Mouse (Mus musculus): ENCODE measurements around the gene Dctd. TPM values are rescaled to one million over a fixed set of nuclear protein-coding genes. Genes with fewer than 3 reads are reported as not detected.

Dctd gene
- total RNA-seq (2021) = 1 to 10 TPM; 8.7 to 9.7 TPM

- intact Hi-C loops (cut with DNase I) = loop anchor here (5.0 kb wide), 1 partner anchor 429 kb away; no protein-coding TSS in a partner anchor
- no peak for DNase-seq (ENCODE audit: extremely low spot score in 1 of 2, low spot score in 2 of 2)
These were observed at the start of gene Dctd for GRCm38 (mm10) chr8:48098792-48099191. Dctd (plus strand) TSS chr8:48099092.

GRCm38 (mm10) chr8:48053611-48054010 lies 45.3 kb upstream of the Dctd start:
- intact Hi-C loops (cut with DNase I) = no loop called here
- no peak for DNase-seq (ENCODE audit: extremely low spot score in 1 of 2, low spot score in 2 of 2)

GRCm38 (mm10) chr8:48063526-48064072 lies 35.3 kb upstream of the Dctd start:
- DNase-seq (ENCODE audit: extremely low spot score in 1 of 2, low spot score in 2 of 2) = no peak
- intact Hi-C loops (cut with DNase I) = no loop called here

DNA sequence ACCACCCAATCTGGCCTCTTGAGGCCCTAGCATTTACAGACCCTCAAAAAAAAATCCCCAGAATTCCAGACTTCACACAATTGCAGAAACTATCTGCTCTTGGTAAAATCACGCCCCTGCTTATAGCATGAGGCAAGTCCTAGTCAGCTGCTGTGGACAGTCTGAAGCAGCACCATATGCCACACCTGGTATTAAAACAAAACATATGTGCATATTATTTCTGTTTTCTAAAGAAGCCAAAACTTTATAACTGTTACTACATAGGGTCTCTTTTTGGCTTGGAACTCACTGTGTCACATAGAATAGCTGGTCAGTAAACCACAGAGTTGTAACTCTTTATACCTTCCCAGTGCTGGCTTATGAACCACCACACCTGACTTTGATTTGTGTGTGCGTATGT lies 24.7 kb upstream of the Dctd start:
- intact Hi-C loops (cut with DNase I) = no loop called here
- no peak for DNase-seq (ENCODE audit: extremely low spot score in 1 of 2, low spot score in 2 of 2)

GRCm38 (mm10) chr8:48082343-48082742 lies 16.5 kb upstream of the Dctd start:
- intact Hi-C loops (cut with DNase I) = no loop called here
- DNase-seq (ENCODE audit: extremely low spot score in 1 of 2, low spot score in 2 of 2) = no peak

DNA sequence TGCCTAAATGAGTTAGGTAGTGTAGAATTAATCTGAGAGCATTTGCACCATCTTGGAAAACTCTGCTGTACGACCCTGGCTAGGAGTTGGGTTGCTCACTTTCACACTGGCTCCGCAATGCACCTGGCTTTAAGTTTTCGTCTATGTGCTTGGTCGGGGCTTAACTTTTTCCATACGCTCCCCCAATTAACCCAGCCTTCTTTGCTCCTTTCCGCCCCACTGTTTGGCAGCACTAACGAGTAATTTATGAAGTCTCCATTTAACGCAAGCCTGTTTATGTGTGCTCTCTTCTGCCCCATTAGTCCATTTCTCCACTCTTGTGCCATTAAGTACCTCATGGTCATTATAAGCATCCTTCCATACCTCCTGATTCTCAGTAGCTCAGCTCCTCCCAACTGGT lies 8.2 kb upstream of the Dctd start:
- intact Hi-C loops (cut with DNase I) = no loop called here
- DNase-seq (ENCODE audit: extremely low spot score in 1 of 2, low spot score in 2 of 2) = no peak

DNA sequence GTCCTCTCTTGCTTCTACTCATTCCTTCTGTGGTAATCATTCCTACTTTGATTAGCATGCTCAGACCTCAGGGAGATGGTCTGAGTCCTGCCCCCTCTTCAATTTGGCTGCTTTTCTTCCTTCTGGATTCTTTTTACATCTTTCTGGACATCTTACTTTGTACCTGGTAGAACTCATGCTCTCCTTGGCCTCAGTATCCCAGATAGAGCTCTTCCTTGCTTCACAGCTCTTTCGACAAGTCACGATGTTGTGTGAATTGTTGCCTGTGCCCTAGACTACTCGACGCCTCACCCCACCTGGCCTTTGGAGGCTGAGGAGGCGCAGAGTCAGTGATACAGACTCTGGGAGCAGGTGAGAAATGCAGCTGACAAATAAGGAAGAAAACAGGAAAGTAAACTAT lies 3.5 kb upstream of the Dctd start:
- DNase-seq (ENCODE audit: extremely low spot score in 1 of 2, low spot score in 2 of 2) = no peak
- intact Hi-C loops (cut with DNase I) = loop anchor here (5.0 kb wide), 1 partner anchor 432 kb away; no protein-coding TSS in a partner anchor

DNA sequence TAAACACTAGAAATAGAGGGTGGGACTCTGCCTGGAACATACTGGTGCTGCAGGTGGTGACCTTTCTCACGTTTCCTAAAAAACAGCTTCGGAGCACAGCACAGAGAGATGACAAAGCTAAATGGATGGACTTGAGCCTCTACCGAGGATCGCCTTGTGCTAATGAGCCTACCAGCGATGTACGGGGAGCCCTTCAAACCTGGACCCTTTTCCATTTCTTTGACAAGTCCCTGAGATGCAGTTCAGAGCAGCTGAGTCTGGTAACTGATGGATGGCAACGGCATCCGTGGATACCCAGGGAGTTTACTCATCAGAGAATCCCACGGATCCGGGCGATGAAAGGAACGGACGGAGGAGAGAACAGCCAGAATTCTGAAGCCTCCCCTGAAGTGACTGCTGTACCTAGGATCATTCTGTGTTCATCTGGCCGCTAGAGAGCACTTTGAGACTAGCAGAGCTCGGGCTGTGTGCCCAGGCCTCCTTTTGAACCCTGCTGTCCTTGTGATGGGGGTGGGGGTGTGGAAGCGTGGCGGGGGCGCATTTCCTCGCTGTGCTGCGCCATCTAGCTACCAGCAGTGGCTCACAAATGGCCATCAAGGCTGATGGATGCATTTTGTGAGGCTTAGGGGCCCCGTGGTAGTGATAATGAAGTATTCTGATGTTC lies 1.6 kb upstream of the Dctd start:
- intact Hi-C loops (cut with DNase I) = loop anchor here (5.0 kb wide), 1 partner anchor 430 kb away; no protein-coding TSS in a partner anchor
- peak; percentile 78 to 87 for DNase-seq (ENCODE audit: extremely low spot score in 1 of 2, low spot score in 2 of 2)

DNA sequence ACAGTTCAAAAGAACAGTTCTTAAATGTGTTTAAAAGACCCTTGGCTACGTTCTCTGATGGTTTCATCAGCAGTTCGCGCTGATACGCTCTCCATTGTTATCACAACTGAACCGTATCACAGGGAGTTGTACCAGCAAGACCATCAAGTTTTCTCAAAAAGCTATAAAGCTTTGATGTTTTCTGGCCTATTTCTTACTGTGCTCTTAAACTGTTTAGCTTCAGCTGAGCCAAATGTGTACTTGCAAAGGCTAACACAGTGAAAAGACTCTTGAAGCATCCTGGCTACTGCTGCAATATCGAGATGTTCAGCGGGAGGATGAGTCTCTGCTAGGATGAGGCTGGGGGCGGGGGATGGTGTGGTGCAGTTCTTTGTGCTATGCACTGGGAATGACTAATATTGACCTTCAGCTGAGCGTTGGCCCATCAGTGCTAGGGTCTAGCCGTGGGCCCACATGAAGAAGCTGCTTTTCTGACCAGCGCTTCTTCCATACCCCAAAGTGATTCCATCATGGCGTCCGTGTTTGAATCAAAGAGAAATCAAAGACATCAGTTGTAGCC lies 732 bp upstream of the Dctd start:
- DNase-seq (ENCODE audit: extremely low spot score in 1 of 2, low spot score in 2 of 2) = no peak
- intact Hi-C loops (cut with DNase I) = loop anchor here (5.0 kb wide), 1 partner anchor 429 kb away; no protein-coding TSS in a partner anchor

- DNase-seq (ENCODE audit: extremely low spot score in 1 of 2, low spot score in 2 of 2) = no peak
- intact Hi-C loops (cut with DNase I) = no loop called here
These were observed 1.4 kb downstream of the Dctd start for GRCm38 (mm10) chr8:48100100-48100787.

- DNase-seq (ENCODE audit: extremely low spot score in 1 of 2, low spot score in 2 of 2) = no peak
- intact Hi-C loops (cut with DNase I) = no loop called here
These were observed 10.5 kb downstream of the Dctd start for GRCm38 (mm10) chr8:48109373-48109855.

DNA sequence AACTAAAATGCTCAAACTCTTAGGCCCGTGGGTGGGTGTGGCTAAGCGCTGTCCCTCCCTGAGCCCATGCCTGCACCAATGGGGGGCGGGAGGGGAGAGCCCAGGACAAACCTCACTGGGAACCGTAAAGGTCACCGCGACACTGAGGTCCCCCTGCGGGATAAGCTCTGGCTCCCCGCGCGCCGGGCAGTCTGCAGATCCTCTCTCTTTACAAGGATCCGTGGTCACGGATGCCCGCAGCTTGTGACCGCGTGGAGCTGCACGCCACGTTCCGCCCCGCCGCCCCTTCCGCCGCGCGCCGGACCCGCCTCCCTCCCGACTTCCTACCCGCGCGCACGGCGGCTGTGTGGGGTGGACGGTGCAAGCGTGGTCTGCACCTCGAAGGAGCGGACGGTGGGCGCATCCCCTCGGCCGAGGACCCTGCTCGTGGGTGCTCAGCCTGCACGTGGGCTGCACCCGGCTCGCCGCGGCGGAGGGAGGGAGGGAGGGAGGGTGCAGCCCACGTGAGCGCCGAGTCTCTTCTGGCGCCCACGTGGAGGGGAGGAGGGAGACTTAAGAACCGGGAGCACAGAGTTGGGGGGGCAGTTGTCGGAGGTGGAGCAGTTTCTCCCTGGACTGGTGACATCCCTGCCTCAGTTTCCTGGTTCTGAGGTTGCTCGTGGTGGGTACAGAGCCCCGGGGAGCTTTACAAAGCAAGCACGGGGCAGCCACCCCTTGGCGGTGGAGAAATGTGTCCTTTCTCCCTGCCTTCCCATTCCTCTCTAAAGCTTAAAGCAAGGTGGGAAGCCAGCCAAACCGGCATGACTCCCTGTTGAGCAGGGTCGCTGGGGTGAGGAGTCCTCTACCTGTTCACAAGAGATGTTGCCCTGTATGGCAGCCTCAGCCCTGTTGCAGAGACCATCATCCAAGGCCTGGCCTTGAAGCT lies 11.2 kb downstream of the Dctd start:
- intact Hi-C loops (cut with DNase I) = no loop called here
- peak; percentile 26 to 70 for DNase-seq (ENCODE audit: extremely low spot score in 1 of 2, low spot score in 2 of 2)

- intact Hi-C loops (cut with DNase I) = no loop called here
- peak in 1 of 2 experiments; percentile 61 for DNase-seq (ENCODE audit: extremely low spot score in 1 of 2, low spot score in 2 of 2)
These were observed 15.7 kb downstream of the Dctd start for GRCm38 (mm10) chr8:48114591-48114990.

GRCm38 (mm10) chr8:48122991-48123390 lies 24.1 kb downstream of the Dctd start:
- no peak for DNase-seq (ENCODE audit: extremely low spot score in 1 of 2, low spot score in 2 of 2)
- intact Hi-C loops (cut with DNase I) = no loop called here

DNA sequence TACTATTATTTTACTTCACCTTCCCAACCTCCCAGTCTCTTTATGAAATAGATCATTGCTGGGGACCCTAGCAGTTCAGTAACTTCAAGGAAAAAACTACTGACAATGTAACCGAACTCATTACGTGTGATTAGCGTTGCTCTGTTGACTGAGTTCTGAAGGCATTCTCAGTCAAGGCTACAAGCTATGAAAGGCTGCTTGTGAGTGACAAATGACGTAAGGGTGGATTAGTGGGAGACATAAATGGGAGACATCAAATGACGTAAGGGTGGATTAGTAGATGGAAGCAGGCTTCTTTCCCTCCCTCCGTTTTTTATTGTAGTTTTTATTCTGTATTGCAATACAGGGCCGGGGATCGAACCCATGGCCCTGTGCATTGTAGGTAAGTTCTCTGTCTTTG lies 26.0 kb downstream of the Dctd start:
- DNase-seq (ENCODE audit: extremely low spot score in 1 of 2, low spot score in 2 of 2) = no peak
- intact Hi-C loops (cut with DNase I) = no loop called here

DNA sequence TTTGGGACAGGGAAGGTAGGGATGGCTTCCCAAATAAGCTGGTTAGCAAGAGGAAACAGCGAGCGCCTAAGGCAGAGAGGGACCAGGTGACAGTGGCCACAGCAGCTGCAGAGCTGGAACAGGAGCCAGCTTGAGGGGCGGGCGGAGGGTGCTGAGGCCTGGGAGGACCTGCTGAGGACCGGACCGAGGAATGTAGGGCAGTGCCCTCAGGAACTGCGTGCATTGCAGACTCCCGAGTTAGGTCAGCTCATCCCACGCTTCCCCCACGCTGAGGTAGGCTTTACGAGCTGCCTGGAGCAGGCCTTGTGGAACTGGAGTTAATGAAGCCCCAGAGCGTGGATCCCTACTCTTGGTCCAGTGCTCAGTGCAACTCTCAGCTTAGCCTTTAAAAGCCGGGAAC lies 28.1 kb downstream of the Dctd start:
- intact Hi-C loops (cut with DNase I) = no loop called here
- DNase-seq (ENCODE audit: extremely low spot score in 1 of 2, low spot score in 2 of 2) = no peak

DNA sequence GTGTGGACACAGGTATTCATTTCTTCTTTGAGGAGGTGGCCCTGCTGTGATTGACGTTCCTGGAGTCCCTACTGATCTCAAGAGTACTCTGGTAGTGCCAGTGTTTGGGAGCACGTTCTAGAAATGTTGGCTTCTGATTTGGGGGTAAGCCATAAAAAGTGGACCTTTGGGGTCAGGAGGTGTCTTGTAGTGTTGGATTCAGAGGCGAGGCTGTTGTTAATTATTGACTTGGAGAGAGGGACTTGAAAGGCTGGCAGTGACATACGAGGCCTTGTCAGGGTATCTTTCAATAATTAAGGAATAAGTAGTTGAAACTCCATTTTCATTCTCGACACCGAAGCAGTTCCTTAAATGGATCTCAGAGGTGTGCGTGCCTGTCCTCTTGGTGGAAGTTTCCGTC lies 31.4 kb downstream of the Dctd start:
- intact Hi-C loops (cut with DNase I) = no loop called here
- DNase-seq (ENCODE audit: extremely low spot score in 1 of 2, low spot score in 2 of 2) = no peak

- intact Hi-C loops (cut with DNase I) = no loop called here
- no peak for DNase-seq (ENCODE audit: extremely low spot score in 1 of 2, low spot score in 2 of 2)
These were observed 34.4 kb downstream of the Dctd start for GRCm38 (mm10) chr8:48133321-48133720.

Measured in left cerebral cortex, postnatal 10 days (tissue).